Mouse (Mus musculus): ENCODE results near the gene Ryr2.

DNA sequence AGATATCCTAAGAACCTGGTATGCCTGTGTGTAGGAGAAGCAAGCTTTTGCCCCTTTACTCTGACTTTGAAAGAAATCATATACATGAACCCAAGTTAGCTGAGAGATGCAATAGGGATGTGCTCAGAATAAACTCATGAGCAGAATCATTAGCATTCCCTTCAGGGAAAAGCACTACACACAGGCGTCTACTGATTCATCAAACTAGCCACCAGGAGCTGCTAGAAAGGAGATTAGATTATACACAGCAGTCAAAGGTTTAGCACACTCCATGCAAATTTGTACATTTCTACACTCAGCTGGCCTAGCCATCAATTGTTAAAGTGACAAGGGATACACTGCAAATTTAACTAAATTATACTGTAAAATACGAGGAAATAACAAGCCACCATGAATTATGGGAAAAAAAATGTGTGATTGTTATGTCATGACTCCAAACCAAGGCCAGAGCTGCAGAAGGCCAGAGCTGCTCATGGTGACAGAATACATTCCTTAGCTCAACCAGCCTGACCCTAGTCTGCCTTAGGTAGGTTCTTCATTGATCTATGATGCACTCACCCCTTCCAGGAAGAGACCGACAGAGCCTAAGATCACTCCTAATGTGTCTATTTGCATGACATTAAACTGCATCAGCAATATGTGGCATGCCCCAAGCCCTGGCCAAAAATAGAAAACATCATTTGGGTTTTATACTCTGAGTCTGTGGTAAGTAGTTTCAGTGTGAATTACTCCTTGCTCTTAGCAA, 324.2 kb downstream of the Ryr2 start:
- TF ChIP-seq CTCF (IDR thresholded peaks at IDR 0.05) (no peak), EP300 (IDR thresholded peaks at IDR 0.05) (no peak)

All from lung, postnatal 0 days (tissue).